Mouse (Mus musculus): Measurements from ENCODE around the gene St6galnac3.

DNA sequence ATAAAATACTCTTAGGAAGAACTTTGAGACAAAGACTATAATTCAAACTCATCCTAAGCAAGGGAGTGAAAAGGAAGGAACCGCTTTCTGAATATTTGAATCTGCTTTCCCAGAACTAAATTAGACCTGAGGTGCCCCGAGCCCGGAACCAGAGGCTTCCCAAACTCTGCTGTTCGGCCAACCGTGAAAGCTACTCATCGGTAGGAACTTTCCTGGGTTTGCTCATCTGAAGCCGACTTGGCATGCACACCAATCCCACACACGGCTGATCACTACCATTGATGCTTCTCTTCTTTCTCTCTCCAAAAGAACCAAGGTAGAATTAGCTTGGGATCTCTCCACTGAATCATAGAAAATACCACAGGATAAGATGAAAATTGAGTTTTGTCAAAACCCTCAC, 55.6 kb downstream of the St6galnac3 start:
- no peak for TF ChIP-seq MYOG (IDR thresholded peaks at IDR 0.05; ENCODE audit: control insufficient read depth, extremely low read depth, insufficient read length)
- no peak for TF ChIP-seq CTCF (IDR thresholded peaks at IDR 0.05; ENCODE audit: control insufficient read depth, insufficient read depth, insufficient read length)
- TF ChIP-seq FOSL1 (IDR thresholded peaks at IDR 0.05; ENCODE audit: insufficient read depth, low read length, poor library complexity, severe bottlenecking), result no peak
- no peak for TF ChIP-seq USF1 (IDR thresholded peaks at IDR 0.05; ENCODE audit: low read depth)
- TF ChIP-seq CEBPB (IDR thresholded peaks at IDR 0.05; ENCODE audit: low read depth), result no peak
- TF ChIP-seq MAX (IDR thresholded peaks at IDR 0.05), result no peak
